Mouse (Mus musculus) intestine, embryonic 16.5 days (tissue): ENCODE data around the gene Mb21d2. TPM values are rescaled to one million over a fixed set of nuclear protein-coding genes. Genes with fewer than 3 reads are reported as not detected.

ENCODE experiments used
- polyA plus RNA-seq: library from polyadenylated mRNA; unstranded; fragments of >200 nt; fragmentation: Nextera tagmentation; extraction: Ambion mirVana; gene quantifications from 2 replicates; pipeline ENCODE4 v1.2.1, GENCODE M21; 2015

Gene Mb21d2
- polyA plus RNA-seq, 1 experiment from 2014 or later: 6.6 TPM

Other genes with a start within 250 kb of the Mb21d2 start
- 0.47 and 1.1 TPM in 2 replicates for gene Fgf12, start 176.6 kb downstream of the Mb21d2 start, polyA plus RNA-seq